Mouse (Mus musculus) liver, postnatal 0 days (tissue): Measurements from ENCODE around the gene Rmi2.
"Not testable (repeated sequence)": the region's sequence is repeated elsewhere in the genome, so short reads cannot be mapped to it uniquely, and the experiment has no call there.

Experiments
- CTCF ChIP-seq: sonication (generic); IDR thresholded peaks from 2 replicates; pipeline ENCODE4 v1.5.1; 2016; ENCODE audit warnings: antibody characterized with exemption, low read depth
- EP300 ChIP-seq: IDR thresholded peaks from 2 replicates; pipeline ENCODE4 v1.6.1; 2016; ENCODE audit warnings: antibody characterized with exemption, low read depth, mild to moderate bottlenecking

GRCm38 (mm10) chr16:10802420-10802819 is 32.4 kb upstream of the Rmi2 start:
- TF ChIP-seq EP300, CTCF: not testable (repeated sequence)
